Mouse (Mus musculus) olfactory bulb, adult 2 months (tissue): Measurements from ENCODE around the gene Syt9. TPM values are rescaled to one million over a fixed set of nuclear protein-coding genes. Genes with fewer than 3 reads are reported as not detected.

Experiments used
- H3K27ac ChIP-seq: fragments of 200-500 bp; 2 replicates; pipeline ENCODE4 v1.5.1; 2012; ENCODE audit warnings: low read depth, low read length; ENCODE audit not compliant: insufficient read depth
- H3K4me1 ChIP-seq: fragments of 200-500 bp; 2 replicates; pipeline ENCODE4 v1.6.1; 2012; ENCODE audit warnings: low read length; ENCODE audit not compliant: control insufficient read depth, insufficient read depth
- H3K4me3 ChIP-seq: fragments of 200-500 bp; 2 replicates; pipeline ENCODE4 v1.5.1; 2012; ENCODE audit warnings: mild to moderate bottlenecking, low read depth, low read length, moderate library complexity; ENCODE audit not compliant: insufficient read depth
- CTCF ChIP-seq: fragments of 200-500 bp; IDR thresholded peaks from 2 replicates; pipeline ENCODE4 v1.5.1; 2012; ENCODE audit warnings: low read depth, mild to moderate bottlenecking, low read length, moderate library complexity; ENCODE audit not compliant: insufficient read depth
- POLR2A ChIP-seq: fragments of 200-500 bp; IDR thresholded peaks from 2 replicates; pipeline ENCODE4 v1.6.1; 2012; ENCODE audit warnings: mild to moderate bottlenecking, low read depth, low read length, moderate library complexity; ENCODE audit not compliant: insufficient read depth
- WGBS: fragments of 180-500 bp; shearing (Covaris S2); methylation state at CpG from one replicate; pipeline ENCODE4 v1.1.7; 2018; 5-methylcytosine and 5-hydroxymethylcytosine counted together
- polyA plus RNA-seq: library from polyadenylated mRNA; stranded (reverse); fragments of >200 nt; gene quantifications from 2 replicates; pipeline ENCODE4 v1.2.4, GENCODE M21; 2012; ENCODE audit warnings: low replicate concordance; ENCODE audit not compliant: missing spikeins, insufficient read depth, insufficient read length

The Syt9 gene
- polyA plus RNA-seq, 1 experiment: not detected

GRCm38 (mm10) chr7:107495428-107495827 is 124.9 kb downstream of the Syt9 start:
- Histone ChIP-seq H3K4me3 (no peak overlapping the region), H3K27ac (no peak overlapping the region), H3K4me1 (0 out of 2 replicates have a peak, but pooled peaks cover 4% of the 10 kb centered on the region)
- TF ChIP-seq CTCF: no peak
- TF ChIP-seq POLR2A: no peak

- H3K4me3 ChIP-seq: no peak overlapping the region
- H3K4me1 ChIP-seq: peaks cover 7% of the 10 kb centered on the region
- WGBS: 37% methylated on average over 7 of the region's 7 CpGs
- no peak overlapping the region for H3K27ac ChIP-seq
- TF ChIP-seq CTCF (no peak), POLR2A (no peak)
Observed at GRCm38 (mm10) chr7:107496923-107497322, 126.4 kb downstream of the Syt9 start.

DNA sequence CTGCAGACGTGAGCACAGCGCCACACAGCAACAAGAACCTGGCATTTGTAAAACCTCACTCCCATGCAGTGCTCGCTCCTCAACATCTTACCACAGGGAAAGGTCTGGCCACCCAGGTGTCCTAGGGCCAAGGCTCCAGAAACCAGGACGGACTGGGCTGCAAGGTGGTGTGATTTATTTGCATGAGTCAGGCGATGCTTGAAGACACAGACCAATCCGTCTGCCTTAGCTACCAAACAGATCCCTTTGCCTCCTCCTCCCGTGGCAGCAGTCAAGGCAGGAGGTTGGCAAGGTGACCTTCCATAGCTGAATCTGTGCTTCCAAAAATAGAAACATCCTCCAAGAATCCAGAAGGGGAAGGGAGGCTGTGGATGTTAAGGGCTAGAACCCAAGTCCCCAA is 130.1 kb downstream of the Syt9 start:
- WGBS: 92% methylated on average over 7 of the region's 7 CpGs
- H3K4me3 ChIP-seq: no peak overlapping the region
- no peak overlapping the region for H3K27ac ChIP-seq
- H3K4me1 ChIP-seq: peaks cover 10% of the 10 kb centered on the region
- TF ChIP-seq CTCF (no peak), POLR2A (no peak)

DNA sequence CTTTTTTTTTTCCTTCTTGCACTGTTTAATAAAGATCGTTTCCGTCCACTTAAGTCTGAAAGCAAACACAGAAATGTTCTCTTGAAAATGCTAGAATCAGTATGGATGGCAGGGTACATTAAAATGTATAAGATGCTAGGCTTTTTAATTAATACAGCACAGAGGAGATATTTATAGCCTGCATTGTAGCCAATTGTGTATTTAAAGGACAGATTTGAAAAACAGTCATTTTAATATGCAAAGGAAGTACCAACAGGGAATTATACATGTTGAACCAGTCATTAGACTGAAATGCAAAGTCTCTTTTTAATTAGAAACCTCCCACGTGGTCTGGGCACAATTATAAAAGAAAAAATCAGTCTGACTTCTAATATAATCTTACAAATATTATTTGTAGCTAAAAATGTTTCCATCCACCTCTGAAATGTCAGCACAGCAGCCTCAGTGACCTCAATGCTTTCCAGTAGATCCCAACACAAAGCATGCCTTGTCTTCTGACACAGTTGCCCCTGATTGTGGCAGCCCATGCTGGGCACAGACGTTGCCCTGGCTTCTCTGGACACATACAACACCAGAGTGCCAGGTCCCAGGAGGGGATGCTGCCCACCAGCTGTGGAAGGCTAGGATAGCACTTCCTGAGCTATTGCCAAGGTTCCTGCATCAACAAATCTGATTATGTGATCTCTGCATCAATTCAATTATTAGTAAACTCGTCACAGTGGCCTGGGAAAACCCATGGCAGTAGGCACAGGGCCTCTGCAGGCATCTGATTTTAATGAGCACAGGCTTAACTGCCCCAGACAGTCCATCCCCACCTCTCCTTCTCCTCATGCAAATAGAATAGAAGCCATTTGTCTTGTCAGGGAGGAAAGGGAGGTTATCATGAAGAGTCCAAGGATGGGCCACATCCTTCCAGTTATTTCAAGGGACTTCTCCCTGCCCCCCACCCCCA is 134.5 kb downstream of the Syt9 start:
- TF ChIP-seq CTCF (no peak), POLR2A (no peak)
- WGBS: 42% methylated on average over 5 of the region's 5 CpGs
- no peak overlapping the region for H3K27ac ChIP-seq
- no peak overlapping the region for H3K4me3 ChIP-seq
- peaks cover 6% of the 10 kb centered on the region for H3K4me1 ChIP-seq

DNA sequence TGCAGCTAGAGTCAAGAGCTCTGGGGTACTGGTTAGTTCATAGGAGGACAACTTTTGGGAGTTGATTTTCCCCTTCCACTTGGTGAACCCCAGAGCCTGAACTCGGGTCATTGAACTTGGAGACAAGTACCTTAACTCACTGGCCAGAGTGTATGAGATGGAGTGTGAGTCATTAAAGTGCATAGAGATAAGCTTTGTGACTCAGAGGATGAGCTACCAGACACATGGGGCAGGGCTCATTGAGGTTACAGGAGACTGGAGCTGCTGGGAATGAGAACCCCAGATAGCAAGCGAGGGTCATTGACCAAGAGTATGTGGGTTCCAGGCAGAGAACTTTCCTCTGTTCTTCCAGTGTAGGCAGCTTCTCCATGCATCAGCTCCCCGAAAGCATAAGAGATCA is 137.4 kb downstream of the Syt9 start:
- WGBS: 94% methylated on average over 3 of the region's 3 CpGs
- peaks cover 3% of the 10 kb centered on the region; the same call in 1 of the 2 replicates for H3K4me1 ChIP-seq
- no peak overlapping the region for H3K4me3 ChIP-seq
- TF ChIP-seq CTCF (no peak), POLR2A (no peak)
- H3K27ac ChIP-seq: no peak overlapping the region

DNA sequence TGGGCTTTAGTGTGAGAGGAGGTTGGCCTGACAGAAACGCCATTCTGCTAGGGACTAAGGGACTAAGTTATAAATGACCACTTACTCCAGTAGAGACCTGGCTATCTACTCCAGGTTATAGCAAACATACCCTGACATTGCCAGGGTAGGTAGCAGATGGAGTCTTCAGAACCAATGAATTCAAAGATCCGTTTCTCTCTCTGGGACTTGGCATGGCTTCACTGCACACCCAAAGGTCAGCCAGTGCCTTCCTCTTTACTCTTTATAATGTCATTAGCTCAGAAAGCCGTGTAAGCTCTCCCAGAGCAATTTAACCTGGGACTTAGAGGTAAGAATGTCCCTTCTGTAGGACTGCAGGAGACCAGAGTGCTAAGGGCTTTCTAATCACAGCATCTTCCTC is 139.2 kb downstream of the Syt9 start:
- 83% methylated on average over 3 of the region's 3 CpGs for WGBS
- Histone ChIP-seq H3K4me3 (no peak overlapping the region), H3K27ac (no peak overlapping the region), H3K4me1 (no peaks in the 10 kb centered on the region)
- TF ChIP-seq POLR2A (no peak), CTCF (no peak)

DNA sequence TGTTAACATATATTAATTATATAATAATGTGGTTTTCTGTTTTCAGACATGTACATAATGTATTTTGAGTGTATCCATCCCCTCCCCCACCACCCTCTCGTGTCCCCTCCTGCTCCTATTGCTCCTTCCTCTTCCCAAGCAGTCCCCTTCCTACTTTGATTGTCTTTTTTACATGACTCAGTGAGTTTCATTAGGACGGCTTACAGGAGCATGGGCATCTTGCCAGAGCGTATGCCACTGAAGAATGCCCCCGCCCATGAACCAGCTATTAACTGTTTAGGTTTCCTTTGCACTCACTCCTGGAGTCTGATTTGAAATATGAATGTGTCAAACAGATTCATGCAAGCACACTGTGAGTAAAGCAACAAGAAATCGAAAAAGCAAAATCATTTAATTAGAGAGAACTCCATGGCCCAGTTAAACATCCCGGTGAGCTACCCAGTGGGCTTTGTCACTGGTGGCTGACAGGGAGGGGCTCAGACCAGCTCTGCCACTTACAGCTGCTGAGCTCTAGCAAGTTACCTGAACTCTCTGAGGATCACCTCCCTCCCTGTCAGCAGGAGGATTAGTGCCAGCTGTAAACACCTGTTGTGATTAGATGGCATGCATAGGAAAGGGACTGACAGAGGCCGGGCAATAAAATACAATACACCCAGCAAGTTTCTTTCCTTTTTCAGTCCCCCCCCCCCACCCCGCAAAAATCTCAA is 146.3 kb downstream of the Syt9 start:
- Histone ChIP-seq H3K27ac (no peak overlapping the region), H3K4me1 (no peaks in the 10 kb centered on the region), H3K4me3 (no peak overlapping the region)
- no peak for TF ChIP-seq POLR2A
- TF ChIP-seq CTCF: no peak
- WGBS: 29% methylated on average over 8 of the region's 8 CpGs

GRCm38 (mm10) chr7:107519256-107520025 is 148.9 kb downstream of the Syt9 start:
- Histone ChIP-seq H3K27ac (no peak overlapping the region), H3K4me1 (no peaks in the 10 kb centered on the region), H3K4me3 (no peak overlapping the region)
- 68% methylated on average over 12 of the region's 12 CpGs for WGBS
- no peak for TF ChIP-seq CTCF
- TF ChIP-seq POLR2A: no peak
